Mouse (Mus musculus) spleen, adult 2 months (tissue): ENCODE results near the gene Cyth4.

Experiments used
- CTCF ChIP-seq: fragments of 200-500 bp; IDR thresholded peaks from 2 replicates; pipeline ENCODE4 v1.5.1; 2011; ENCODE audit warnings: mild to moderate bottlenecking, inconsistent platforms; ENCODE audit not compliant: insufficient read depth, insufficient read length, insufficient replicate concordance; ENCODE audit errors: extremely low read depth
- POLR2A ChIP-seq: fragments of 200-500 bp; IDR thresholded peaks from 2 replicates; pipeline ENCODE4 v1.6.1; 2011; ENCODE audit warnings: low read depth, low read length, inconsistent platforms

GRCm38 (mm10) chr15:78590785-78591184, 6.1 kb upstream of the Cyth4 start:
- TF ChIP-seq CTCF = no peak
- TF ChIP-seq POLR2A = no peak
